Mouse (Mus musculus) adrenal gland, adult 8-10 months (tissue): ENCODE measurements at regions not wholly inside any gene's neighbourhood (a gene's known extent, or its start where the extent isn't known, plus 50 kb on each side); places are given as distances from the start of the nearest gene placed in this dataset.

ENCODE experiments used
- DNase-seq: peaks from one replicate; pipeline ENCODE4 v3.0.0; 2022

- DNase-seq: peak; percentile 31
These were observed 142.4 kb downstream of the Mtx3 start for GRCm38 (mm10) chr13:92986719-92987553.

- peak; percentile 55 for DNase-seq
These were observed 143.1 kb downstream of the Mtx3 start for GRCm38 (mm10) chr13:92987691-92988090.

GRCm38 (mm10) chr13:92988600-92988999, 144.0 kb downstream of the Mtx3 start:
- no peak for DNase-seq

DNA sequence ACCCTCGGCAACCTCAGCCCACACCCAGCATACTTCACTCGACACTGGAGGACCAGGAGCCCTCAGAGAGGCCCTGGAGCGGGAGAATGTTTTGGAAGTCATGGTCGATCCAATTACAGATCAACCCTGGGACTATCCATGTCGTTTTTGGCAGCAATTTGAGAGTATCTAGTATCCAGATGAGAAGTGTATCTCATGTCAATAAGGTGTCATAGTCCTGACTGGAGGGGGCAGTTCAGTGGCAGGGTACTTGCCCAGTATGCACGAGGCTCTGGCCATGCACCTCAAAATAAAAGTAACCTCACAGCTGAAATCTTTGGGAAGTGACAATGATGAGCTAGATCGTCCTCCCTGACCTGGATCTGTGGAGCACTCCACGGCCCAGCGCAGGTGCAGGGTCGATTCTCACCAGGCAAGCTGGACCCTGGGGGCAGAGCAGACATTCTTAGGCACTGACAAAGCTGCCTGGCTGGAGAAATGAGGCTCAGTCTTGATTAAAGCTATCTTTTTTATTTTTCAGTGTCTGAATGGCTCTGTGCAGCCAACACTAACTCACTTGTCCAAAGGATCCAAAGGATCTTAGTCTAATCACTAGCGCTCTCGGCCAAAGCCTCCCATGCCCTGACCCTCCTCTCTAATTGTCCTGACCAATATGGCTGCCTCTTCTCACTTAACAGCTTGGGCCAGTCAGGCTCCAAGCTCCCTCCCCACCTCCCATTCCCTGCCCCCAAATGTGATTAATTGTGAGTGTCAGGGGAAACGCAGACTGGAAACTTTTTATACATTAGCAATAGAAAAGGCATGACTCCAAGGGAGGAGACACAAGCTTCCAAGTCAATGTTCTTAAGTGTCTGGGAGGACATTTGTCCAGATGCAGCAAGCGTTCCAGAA, 146.0 kb downstream of the Mtx3 start:
- DNase-seq: no peak
